ENCODE assay signal across 8 mouse cellular contexts in genomic region chr15:90841471-90841870, GRCm38 (mm10).
DNase-seq lines count a peak whose midpoint lies in the region; ATAC-seq and TF ChIP-seq lines count a peak whose summit lies in the region.
"Had no signal": no experiment of that assay in that cellular context is flagged by ENCODE, and none has a peak within 500 bp of the region (broad histone marks: within the 10 kb centered on the region; RNA-seq: fewer than 3 reads in every experiment).

No protein-coding gene starts in this region.

- H3K27me3 ChIP-seq in kidney, postnatal 0 days (ENCODE audit: insufficient read depth, low read length) = no peaks in the 10 kb centered on the region
- no peaks in the 10 kb centered on the region for H3K27me3 ChIP-seq in liver, postnatal 0 days (ENCODE audit: insufficient read depth, low read length)
- H3K27me3 ChIP-seq: embryonic facial prominence, embryonic 12.5 days had no signal

- H3K9ac ChIP-seq in kidney, postnatal 0 days (ENCODE audit: low read depth, low read length) = no peak overlapping the region
- no peak overlapping the region for H3K9ac ChIP-seq in liver, postnatal 0 days (replicated peaks)
- H3K9ac ChIP-seq: embryonic facial prominence, embryonic 12.5 days had no signal

- H3K9me3 ChIP-seq in kidney, postnatal 0 days (replicated peaks; ENCODE audit: low read length) = no peaks in the 10 kb centered on the region
- H3K9me3 ChIP-seq in liver, postnatal 0 days (ENCODE audit: low read length) = no peaks in the 10 kb centered on the region
- H3K9me3 ChIP-seq: embryonic facial prominence, embryonic 12.5 days had no signal

- no peaks in the 10 kb centered on the region for H3K4me1 ChIP-seq in kidney, postnatal 0 days (replicated peaks; ENCODE audit: insufficient read depth, low read length)
- H3K4me1 ChIP-seq in liver, postnatal 0 days (ENCODE audit: insufficient read depth) = no peaks in the 10 kb centered on the region
- H3K4me1 ChIP-seq: embryonic facial prominence, embryonic 12.5 days had no signal

- no peak overlapping the region for H3K4me3 ChIP-seq in kidney, postnatal 0 days (replicated peaks; ENCODE audit: low read depth, low read length)
- H3K4me3 ChIP-seq in liver, postnatal 0 days (ENCODE audit: low read depth, low read length) = no peak overlapping the region
- H3K4me3 ChIP-seq: embryonic facial prominence, embryonic 12.5 days had no signal

- no peak for ATAC-seq in kidney, postnatal 0 days (replicated peaks; ENCODE audit: low FRiP score, low read depth)
- ATAC-seq in liver, postnatal 0 days = no peak
- ATAC-seq in monocyte, adult 5-6 weeks (replicated peaks; ENCODE audit: insufficient number of reproducible peaks, low FRiP score, low TSS enrichment, poor library complexity, severe bottlenecking) = no peak

- DNase-seq in kidney, postnatal 0 days (ENCODE audit: low spot score) = peak; percentile 72
- no peak for DNase-seq in kidney, adult 18-20 months
- peak; percentile 79 for DNase-seq in NIH3T3 (ENCODE audit: low read depth)
- DNase-seq in c-Kit-positive CD71-negative TER-119-negative erythroid progenitor cells, embryonic 14.5 days (ENCODE audit: low read depth) = peak; percentile 3
- DNase-seq in liver, postnatal 0 days = no peak
- DNase-seq in gastrocnemius, adult 18-20 months (ENCODE audit: low spot score) = no peak

- 14% methylated on average over 5 of the region's 5 CpGs for WGBS in kidney, postnatal 0 days
- 29% methylated on average over 5 of the region's 5 CpGs for WGBS in liver, postnatal 0 days (ENCODE audit: insufficient replicate concordance)

- H3K4me2 ChIP-seq in kidney, postnatal 0 days (ENCODE audit: low read length) = no peak overlapping the region
- H3K4me2 ChIP-seq in liver, postnatal 0 days (ENCODE audit: low read depth, low read length) = no peak overlapping the region
- H3K4me2 ChIP-seq: embryonic facial prominence, embryonic 12.5 days had no signal

- TF ChIP-seq CTCF in kidney, postnatal 0 days (IDR thresholded peaks at IDR 0.05; ENCODE audit: low read depth) = peak; percentile 82
- TF ChIP-seq CTCF in liver, postnatal 0 days (IDR thresholded peaks at IDR 0.05; ENCODE audit: low read depth) = peak; percentile 65

- H3K36me3 ChIP-seq in kidney, postnatal 0 days (ENCODE audit: insufficient read depth, low read length) = no peaks in the 10 kb centered on the region
- H3K36me3 ChIP-seq in liver, postnatal 0 days (replicated peaks; ENCODE audit: insufficient read depth, low read length) = no peaks in the 10 kb centered on the region
- H3K36me3 ChIP-seq: embryonic facial prominence, embryonic 12.5 days had no signal

- no peak overlapping the region for H3K27ac ChIP-seq in kidney, postnatal 0 days
- no peak overlapping the region for H3K27ac ChIP-seq in liver, postnatal 0 days (ENCODE audit: low read depth)
- H3K27ac ChIP-seq: embryonic facial prominence, embryonic 12.5 days had no signal

- no peak for TF ChIP-seq EP300 in liver, postnatal 0 days (IDR thresholded peaks at IDR 0.05; ENCODE audit: low read depth)

Comparison
In these comparisons a context has a peak if more than half of its experiments do, and no peak if none do; other contexts are left out.
1. DNase-seq: peak in kidney, postnatal 0 days (single experiment), NIH3T3 (single experiment) and c-Kit-positive CD71-negative TER-119-negative erythroid progenitor cells, embryonic 14.5 days (single experiment); none in kidney, adult 18-20 months (single experiment), liver, postnatal 0 days (single experiment) and gastrocnemius, adult 18-20 months (single experiment).